Mouse (Mus musculus) CD4-positive, CD25-positive, alpha-beta regulatory T cell, adult 4 months (primary cell): ENCODE results near the gene Lcn6. TPM values are rescaled to one million over a fixed set of nuclear protein-coding genes. Genes with fewer than 3 reads are reported as not detected.
A peak's percentile ranks its signal among the peaks of the same experiment; 100 is the strongest.
"Not testable (repeated sequence)": the region's sequence is repeated elsewhere in the genome, so short reads cannot be mapped to it uniquely, and the experiment has no call there.

Experiments used
- ATAC-seq: one replicate; pipeline ENCODE4 v1.8.0; 2017
- polyA plus RNA-seq, 2 experiments: library from polyadenylated mRNA; unstranded; fragments of 100-300 nt; shearing (Covaris generic); gene quantifications; one replicate each; pipeline ENCODE4 v1.2.1; 2017

Lcn6 gene
- polyA plus RNA-seq = not detected

DNA sequence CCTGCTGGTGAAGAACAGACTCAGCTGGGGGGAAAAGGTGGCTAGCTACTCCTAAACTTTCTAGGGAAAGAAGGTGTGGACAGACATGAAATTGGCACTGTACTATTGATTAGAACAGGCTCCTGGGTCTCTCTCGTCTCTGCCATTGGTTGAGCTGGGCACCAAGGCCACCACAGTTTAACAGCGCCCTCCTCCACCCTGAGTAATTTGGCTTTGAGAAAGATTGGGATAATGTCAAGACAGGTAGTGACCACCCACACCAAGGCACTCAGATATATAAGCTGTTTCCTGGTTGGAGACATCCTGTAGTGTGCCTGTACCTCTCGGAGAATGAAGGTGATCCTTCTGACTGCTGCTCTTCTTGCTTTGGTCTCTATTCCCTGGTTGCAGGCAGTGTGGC lies at the start of gene Lcn6:
Gene Lcn6, plus strand, starts transcription at position 301 of the 400 bp plus-strand sequence.
- no peak for ATAC-seq

DNA sequence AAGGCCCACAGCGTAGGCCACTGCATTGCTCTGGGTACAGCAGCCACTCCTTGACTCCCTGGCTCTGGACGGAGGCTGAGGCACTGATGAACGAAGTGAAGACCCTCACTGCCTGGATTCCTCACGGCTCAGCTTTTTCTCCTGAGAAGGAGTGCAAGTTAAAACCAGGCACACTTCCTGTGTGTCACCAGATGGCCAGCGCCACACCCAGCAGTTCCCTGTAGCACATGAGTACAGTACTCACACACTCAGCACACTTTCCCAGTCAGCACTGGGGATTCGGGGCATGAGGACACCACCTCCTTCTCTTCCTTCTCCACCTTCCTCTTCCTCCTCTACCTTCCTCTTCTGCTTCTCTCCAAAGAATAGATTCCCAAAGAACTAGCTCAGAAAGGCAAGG lies 48.8 kb upstream of the Lcn6 start, which contains the start of gene Fcna:
Gene Fcna, minus strand, starts transcription at position 220 of the 400 bp plus-strand sequence.
- no peak for ATAC-seq

DNA sequence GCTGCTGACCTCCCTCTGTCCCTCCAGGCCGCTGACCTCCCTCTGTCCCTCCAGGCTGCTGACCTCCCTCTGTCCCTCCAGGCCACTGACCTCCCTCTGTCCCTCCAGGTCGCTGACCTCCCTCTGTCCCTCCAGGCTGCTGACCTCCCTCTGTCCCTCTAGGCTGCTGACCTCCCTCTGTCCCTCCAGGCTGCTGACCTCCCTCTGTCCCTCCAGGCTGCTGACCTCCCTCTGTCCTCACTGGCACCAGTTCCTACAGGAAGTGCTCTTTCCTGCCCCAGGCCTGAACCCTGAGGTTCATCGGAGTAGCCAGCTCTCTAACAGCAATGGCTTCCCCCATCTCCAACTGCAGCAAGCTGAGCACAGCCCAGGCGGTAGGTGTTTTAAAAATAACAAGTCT lies 47.8 kb upstream of the Lcn6 start:
- no peak for ATAC-seq

GRCm38 (mm10) chr2:25633616-25634015 lies 43.0 kb upstream of the Lcn6 start:
- ATAC-seq = no peak

GRCm38 (mm10) chr2:25634046-25634445 lies 42.5 kb upstream of the Lcn6 start:
- no peak for ATAC-seq

- ATAC-seq = no peak
Observed at GRCm38 (mm10) chr2:25639890-25640289, 36.7 kb upstream of the Lcn6 start.

DNA sequence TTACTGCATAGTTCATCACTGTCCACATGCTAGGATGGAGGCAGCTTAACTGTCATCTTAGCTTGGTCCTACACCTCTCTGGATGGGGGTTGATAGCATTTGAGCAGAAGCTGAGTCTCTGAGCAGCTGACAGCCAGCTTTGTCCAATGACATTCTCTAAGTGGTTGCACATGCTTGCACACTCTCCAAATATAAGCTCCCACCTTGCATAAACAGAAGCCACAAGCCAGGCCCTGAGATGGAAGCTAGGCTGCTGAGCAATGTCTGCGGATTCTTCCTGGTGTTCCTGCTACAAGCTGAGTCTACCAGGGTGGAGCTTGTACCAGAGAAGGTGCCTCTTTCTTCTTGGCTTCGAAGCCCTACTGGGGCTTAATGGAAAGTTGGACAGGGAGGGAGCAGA lies 23.7 kb upstream of the Lcn6 start, which contains the start of gene Lcn8:
Gene Lcn8, plus strand, starts transcription at position 219 of the 400 bp plus-strand sequence.
- no peak for ATAC-seq

DNA sequence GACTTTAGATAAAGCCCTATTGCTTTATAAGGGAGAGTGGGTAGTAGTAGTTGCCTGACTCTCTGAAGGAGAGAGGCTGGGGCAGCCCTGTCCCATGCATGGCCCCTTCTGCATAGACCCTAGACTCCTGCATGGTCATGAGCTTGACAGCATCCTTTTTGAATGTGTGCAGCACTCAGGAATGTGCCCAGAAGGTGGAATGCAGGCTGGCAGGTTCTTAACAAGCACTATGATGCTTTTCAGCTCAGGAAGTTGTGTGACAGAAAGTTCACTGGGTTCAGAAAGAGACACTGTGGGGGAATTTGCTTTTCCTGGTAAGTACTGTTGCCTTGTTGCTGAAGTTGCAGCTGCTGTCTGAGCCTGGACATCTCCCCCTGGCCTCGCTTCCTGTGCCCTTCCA lies 22.1 kb upstream of the Lcn6 start:
- ATAC-seq = no peak

DNA sequence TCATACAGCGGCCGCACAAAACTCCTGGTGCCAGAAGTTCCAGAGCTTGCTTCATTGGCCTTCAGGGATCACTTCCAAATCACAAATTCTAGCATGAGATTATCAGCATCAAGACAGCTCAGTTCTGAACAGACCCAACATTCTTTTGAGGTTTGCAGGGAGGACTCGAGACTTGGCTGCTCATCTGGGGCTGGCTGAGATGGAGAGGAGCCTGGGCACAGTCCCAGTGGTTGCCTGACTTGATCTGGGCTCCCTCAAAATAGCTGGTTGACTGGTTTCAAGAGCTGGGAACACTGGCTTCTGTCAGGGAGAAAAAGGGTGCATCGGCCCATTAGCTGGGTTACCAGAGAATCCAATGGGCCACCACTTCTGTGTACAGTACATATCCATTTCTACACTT lies 19.9 kb upstream of the Lcn6 start:
- no peak for ATAC-seq

DNA sequence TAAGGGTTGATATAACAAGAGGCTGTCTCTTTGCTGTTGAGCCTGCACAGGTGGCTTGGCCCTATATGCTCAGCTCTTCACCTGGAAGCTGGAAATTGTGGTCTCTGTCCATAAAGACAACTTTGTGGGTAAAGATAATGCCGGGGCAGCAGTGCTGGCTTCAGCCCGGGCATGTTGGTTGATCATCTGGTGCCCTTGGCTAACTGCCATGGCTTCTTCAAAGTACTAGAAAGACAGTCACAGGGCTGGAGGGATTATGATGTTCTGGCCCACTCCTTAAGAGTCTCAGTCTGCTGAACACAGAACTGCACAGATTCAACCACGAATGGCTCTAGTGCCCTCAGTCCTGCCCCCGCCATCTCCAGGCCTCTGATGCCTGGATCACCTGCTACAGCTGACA lies 19.3 kb upstream of the Lcn6 start:
- no peak for ATAC-seq

- no peak for ATAC-seq
Observed at GRCm38 (mm10) chr2:25657652-25658051, 18.9 kb upstream of the Lcn6 start, which contains the start of gene Lcn5. Gene Lcn5, plus strand, starts transcription at chr2:25657952.

- no peak for ATAC-seq
Observed at GRCm38 (mm10) chr2:25660279-25660678, 16.3 kb upstream of the Lcn6 start.

DNA sequence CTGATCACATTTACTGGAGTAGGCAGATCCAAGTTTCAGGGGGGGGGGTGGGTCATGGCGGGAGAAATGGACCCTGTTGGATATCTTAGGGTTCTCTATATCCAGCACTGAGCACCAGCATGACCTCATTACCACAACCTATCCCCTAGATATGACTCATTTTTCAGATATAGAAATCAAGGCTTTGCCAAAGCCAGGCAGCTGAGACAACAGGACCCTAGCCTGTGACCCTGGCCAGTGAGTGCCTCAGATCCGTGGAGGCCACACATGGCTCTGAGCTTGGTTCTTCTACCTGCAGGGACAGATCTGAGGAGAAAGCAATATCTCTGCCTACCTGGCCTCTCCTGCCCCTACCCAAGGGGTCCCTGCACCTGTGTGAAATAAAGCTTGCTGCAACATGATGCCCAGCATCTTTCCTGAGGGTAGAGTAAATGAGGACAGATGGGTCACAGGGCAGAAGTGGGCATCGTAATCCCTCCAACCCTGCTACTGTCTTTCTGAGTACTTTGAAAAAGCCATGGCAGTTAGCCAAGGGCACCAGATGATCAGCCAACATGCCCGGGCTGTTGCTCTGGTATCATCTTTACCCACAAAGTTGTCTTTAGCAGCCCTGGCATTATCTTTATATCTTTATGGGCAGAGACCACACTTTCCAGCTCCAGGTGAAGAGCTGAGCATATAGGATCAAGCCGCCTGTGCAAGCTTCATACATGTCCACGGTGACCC lies 15.2 kb upstream of the Lcn6 start:
- no peak for ATAC-seq

DNA sequence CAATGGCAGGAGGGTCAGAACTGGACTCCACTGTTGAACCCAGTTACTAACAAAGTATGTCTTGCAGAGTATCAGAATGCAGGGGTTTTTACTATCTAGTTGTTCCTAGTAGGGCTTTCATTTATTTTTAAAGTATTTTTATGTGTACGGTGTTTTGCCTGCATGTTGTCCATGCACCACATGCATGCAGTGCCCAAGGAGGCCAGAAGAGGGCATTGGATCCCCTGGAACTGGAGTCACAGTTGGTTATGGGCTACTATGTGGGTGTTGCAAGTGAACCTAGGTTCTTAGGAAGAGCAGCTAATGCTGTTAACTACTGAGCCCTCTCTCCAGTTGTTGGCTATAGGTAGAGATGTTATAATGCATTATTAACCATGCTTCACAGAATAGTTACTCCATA lies 13.1 kb upstream of the Lcn6 start:
- peak; percentile 60 for ATAC-seq

GRCm38 (mm10) chr2:25664125-25664524 lies 12.5 kb upstream of the Lcn6 start:
- ATAC-seq = no peak

- peak; percentile 93 for ATAC-seq
Observed at GRCm38 (mm10) chr2:25666516-25666915, 10.1 kb upstream of the Lcn6 start.

DNA sequence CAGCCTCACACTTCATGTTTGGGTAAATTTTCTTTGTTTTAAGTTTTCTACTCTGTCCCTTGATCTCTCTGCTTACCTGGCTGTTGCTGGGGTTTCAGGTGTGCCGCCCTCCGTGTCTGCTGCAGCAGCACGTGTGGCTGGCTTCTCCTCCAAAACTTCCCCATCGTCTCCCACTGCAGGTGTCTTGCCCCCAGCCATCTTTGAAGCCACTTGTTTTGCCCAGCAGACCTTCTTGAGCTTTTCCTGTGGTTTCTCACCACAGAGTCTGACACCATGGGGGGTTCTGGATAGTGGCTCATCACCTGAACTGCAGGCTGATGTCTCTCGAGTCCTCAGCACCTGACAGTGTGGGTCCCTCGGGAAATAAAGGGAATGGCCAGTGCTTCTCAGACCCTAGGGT lies 3.0 kb downstream of the Lcn6 start:
- no peak for ATAC-seq

GRCm38 (mm10) chr2:25682426-25682825 lies 5.8 kb downstream of the Lcn6 start, which contains the start of gene Lcn10:
Gene Lcn10, plus strand, starts transcription at chr2:25682726.
- ATAC-seq = no peak

- ATAC-seq = no peak
Observed at GRCm38 (mm10) chr2:25686941-25687340, 10.4 kb downstream of the Lcn6 start.

- peak; percentile 65 for ATAC-seq
Observed at GRCm38 (mm10) chr2:25694605-25695004, 18.0 kb downstream of the Lcn6 start.

DNA sequence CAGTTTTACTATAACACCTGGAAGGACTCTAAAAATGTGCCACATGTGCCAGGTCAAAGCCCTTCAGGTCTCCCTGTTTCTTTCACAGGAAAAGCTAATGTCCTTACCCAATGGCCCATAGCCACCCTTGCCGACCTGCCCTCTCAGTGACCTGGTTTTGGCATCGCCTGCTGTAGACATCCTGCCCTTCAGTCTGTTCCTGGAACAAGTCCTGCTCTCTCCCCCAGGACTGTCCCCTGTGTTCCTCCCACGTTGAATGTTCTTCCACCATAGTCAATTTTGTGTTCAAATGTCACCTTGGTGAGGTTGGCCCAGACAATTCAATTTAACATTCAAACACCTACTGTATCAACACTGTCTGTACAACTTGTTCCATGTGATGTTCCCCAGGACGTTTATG lies 20.4 kb downstream of the Lcn6 start:
- peak; percentile 29 for ATAC-seq

DNA sequence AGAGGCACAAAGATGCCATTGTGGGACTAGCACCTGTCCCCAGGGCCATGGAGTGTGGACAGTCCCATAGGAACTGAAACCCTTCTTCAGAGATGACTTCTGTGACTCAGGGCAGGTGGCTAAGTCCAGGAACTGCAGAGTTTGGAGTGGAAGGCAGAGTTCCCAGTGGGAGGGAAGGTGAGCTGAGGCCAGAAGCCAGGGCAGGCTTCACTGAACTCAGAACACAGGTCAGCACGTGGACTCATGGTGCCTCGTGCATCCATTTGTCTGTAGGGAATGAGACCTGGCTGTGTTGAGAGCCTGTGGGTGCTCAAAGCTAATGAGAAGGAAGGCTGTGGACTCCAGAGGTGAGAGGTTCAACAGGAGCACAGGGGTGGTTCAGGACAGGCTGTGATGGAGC lies 22.1 kb downstream of the Lcn6 start:
- ATAC-seq = no peak

DNA sequence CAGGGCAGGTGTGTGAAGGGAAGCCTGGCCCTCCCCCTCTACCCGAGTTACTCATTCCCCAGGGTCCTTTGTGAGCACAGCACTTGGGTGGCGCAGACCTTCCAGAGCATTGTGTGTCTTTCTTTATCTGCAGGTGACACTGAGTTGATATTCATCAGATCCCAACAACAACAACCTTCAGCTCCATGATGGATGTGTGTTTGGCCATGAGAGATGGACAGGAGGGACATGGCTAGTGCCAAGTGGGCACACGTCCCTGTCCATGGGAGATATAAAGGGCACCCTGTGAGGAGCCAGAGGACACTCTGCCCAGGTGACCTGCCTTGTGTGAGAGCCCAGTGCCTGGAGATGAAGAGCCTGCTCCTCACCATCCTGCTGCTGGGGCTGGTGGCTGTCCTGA lies 23.2 kb downstream of the Lcn6 start, which contains the start of gene Obp2a:
Gene Obp2a, plus strand, starts transcription at position 301 of the 400 bp plus-strand sequence.
- ATAC-seq = not testable (repeated sequence)

DNA sequence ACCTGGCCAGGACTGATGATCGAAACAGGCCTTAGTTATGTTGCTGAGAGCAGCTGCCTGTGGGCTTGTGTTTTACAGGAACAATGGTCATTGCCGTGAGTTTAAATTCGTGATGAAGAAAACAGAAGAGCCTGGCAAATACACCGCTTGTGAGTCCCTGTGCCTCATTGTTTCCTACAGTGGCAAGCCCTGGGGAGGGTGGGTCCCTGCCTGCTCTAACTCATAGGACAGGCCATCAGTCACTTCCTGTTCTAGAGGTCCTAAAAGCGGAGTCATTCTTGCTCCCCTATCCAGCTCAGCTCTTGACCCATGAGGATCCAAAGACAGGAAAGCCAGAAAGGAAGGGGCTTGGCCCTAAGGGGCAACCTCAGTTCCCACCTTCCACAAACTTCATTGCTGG lies 24.4 kb downstream of the Lcn6 start:
- no peak for ATAC-seq

GRCm38 (mm10) chr2:25703706-25704105 lies 27.1 kb downstream of the Lcn6 start:
- ATAC-seq = no peak
